Mouse (Mus musculus) cortical plate, adult 2 months (tissue): Measurements from ENCODE around the gene Tspan4. TPM values are rescaled to one million over a fixed set of nuclear protein-coding genes. Genes with fewer than 3 reads are reported as not detected.

Source experiments
- H3K27ac ChIP-seq: fragments of 200-500 bp; 2 replicates; pipeline ENCODE4 v1.5.1; 2012; ENCODE audit warnings: low read length, control low read depth, inconsistent platforms; ENCODE audit not compliant: insufficient read depth
- H3K4me1 ChIP-seq: fragments of 200-500 bp; 2 replicates; pipeline ENCODE4 v1.6.1; 2011; ENCODE audit warnings: low read length; ENCODE audit not compliant: control insufficient read depth, insufficient read depth
- H3K4me3 ChIP-seq: fragments of 200-500 bp; 2 replicates; pipeline ENCODE4 v1.5.1; 2011; ENCODE audit warnings: mild to moderate bottlenecking, low read length, control low read depth; ENCODE audit not compliant: insufficient read depth
- CTCF ChIP-seq: fragments of 200-500 bp; IDR thresholded peaks from 2 replicates; pipeline ENCODE4 v1.5.1; 2011; ENCODE audit warnings: mild to moderate bottlenecking, control low read depth, low read length; ENCODE audit not compliant: insufficient read depth; ENCODE audit errors: extremely low read depth
- POLR2A ChIP-seq: fragments of 200-500 bp; IDR thresholded peaks from 2 replicates; pipeline ENCODE4 v1.6.1; 2011; ENCODE audit warnings: mild to moderate bottlenecking, low read length, control low read depth; ENCODE audit not compliant: insufficient read depth; ENCODE audit errors: extremely low read depth
- polyA plus RNA-seq: library from polyadenylated mRNA; depleted of rRNA; stranded (reverse); fragments of >200 nt; gene quantifications from 2 replicates; pipeline ENCODE4 v1.2.3, GENCODE M21; 2012

Tspan4 gene
- polyA plus RNA-seq, 1 experiment = 33.0 TPM

- no peak overlapping the region for H3K27ac ChIP-seq
- no peaks in the 10 kb centered on the region for H3K4me1 ChIP-seq
- no peak overlapping the region for H3K4me3 ChIP-seq
- TF ChIP-seq CTCF = no peak
- no peak for TF ChIP-seq POLR2A
Measured at GRCm38 (mm10) chr7:141492738-141493137, 17.7 kb downstream of the Tspan4 start.

- Histone ChIP-seq H3K27ac (no peak overlapping the region), H3K4me1 (no peaks in the 10 kb centered on the region)
Measured at GRCm38 (mm10) chr7:141493729-141494128, 18.7 kb downstream of the Tspan4 start.

GRCm38 (mm10) chr7:141495379-141495778 lies 20.3 kb downstream of the Tspan4 start:
- TF ChIP-seq POLR2A = no peak
- TF ChIP-seq CTCF = no peak
- H3K27ac ChIP-seq = no peak overlapping the region
- no peaks in the 10 kb centered on the region for H3K4me1 ChIP-seq
- H3K4me3 ChIP-seq = no peak overlapping the region

More at GRCm38 (mm10) chr7:141493729-141494128, 18.7 kb downstream of the Tspan4 start:
- no peak for TF ChIP-seq CTCF
- no peak for TF ChIP-seq POLR2A
- no peak overlapping the region for H3K4me3 ChIP-seq

- Histone ChIP-seq H3K4me3 (no peak overlapping the region), H3K4me1 (no peaks in the 10 kb centered on the region)
Measured at GRCm38 (mm10) chr7:141495940-141496339, 20.9 kb downstream of the Tspan4 start.

GRCm38 (mm10) chr7:141497600-141497999 lies 22.6 kb downstream of the Tspan4 start:
- Histone ChIP-seq H3K4me3 (no peak overlapping the region), H3K27ac (no peak overlapping the region), H3K4me1 (no peaks in the 10 kb centered on the region)
- TF ChIP-seq POLR2A (no peak), CTCF (no peak)

More at GRCm38 (mm10) chr7:141495940-141496339, 20.9 kb downstream of the Tspan4 start:
- TF ChIP-seq CTCF (no peak), POLR2A (no peak)
- H3K27ac ChIP-seq = no peak overlapping the region

- Histone ChIP-seq H3K4me3 (no peak overlapping the region), H3K27ac (no peak overlapping the region), H3K4me1 (no peaks in the 10 kb centered on the region)
- TF ChIP-seq POLR2A (no peak), CTCF (no peak)
Measured at GRCm38 (mm10) chr7:141501820-141502555, 26.9 kb downstream of the Tspan4 start.

GRCm38 (mm10) chr7:141502556-141502905 lies 27.5 kb downstream of the Tspan4 start:
- H3K4me3 ChIP-seq = no peak overlapping the region
- no peaks in the 10 kb centered on the region for H3K4me1 ChIP-seq
- H3K27ac ChIP-seq = no peak overlapping the region
- no peak for TF ChIP-seq CTCF
- TF ChIP-seq POLR2A = no peak

- Histone ChIP-seq H3K27ac (no peak overlapping the region), H3K4me1 (peaks cover 2% of the 10 kb centered on the region; the same call in 1 of the 2 replicates), H3K4me3 (no peak overlapping the region)
- TF ChIP-seq POLR2A (no peak), CTCF (no peak)
Measured at GRCm38 (mm10) chr7:141506278-141506677, 31.2 kb downstream of the Tspan4 start.

- TF ChIP-seq POLR2A (no peak), CTCF (no peak)
- Histone ChIP-seq H3K4me3 (no peak overlapping the region), H3K27ac (no peak overlapping the region), H3K4me1 (peaks cover 2% of the 10 kb centered on the region; the same call in 1 of the 2 replicates)
Measured at GRCm38 (mm10) chr7:141508160-141508559, 33.1 kb downstream of the Tspan4 start.

GRCm38 (mm10) chr7:141510196-141510595 lies 35.2 kb downstream of the Tspan4 start:
- TF ChIP-seq CTCF = no peak
- no peak for TF ChIP-seq POLR2A
- Histone ChIP-seq H3K27ac (no peak overlapping the region), H3K4me3 (no peak overlapping the region), H3K4me1 (peaks cover 2% of the 10 kb centered on the region; the same call in 1 of the 2 replicates)
